In genomic region chr5:31015913-31016312, GRCm38 (mm10) we compare ENCODE assay signal across 22 mouse cellular contexts. TPM values are rescaled to one million over a fixed set of nuclear protein-coding genes. Genes with fewer than 3 reads are reported as not detected.
"Had no signal": no experiment of that assay in that cellular context is flagged by ENCODE, and none has a peak within 500 bp of the region (broad histone marks: within the 10 kb centered on the region; RNA-seq: fewer than 3 reads in every experiment).

No protein-coding gene starts in this region.

- DNase-seq: kidney, postnatal 25 days; layer of hippocampus, postnatal 36 days; liver, embryonic 13.5 days; lung, adult 2 months; lung, postnatal 14 days; lung, postnatal 4 days; midbrain, embryonic 14.5 days; thymus, adult 2 months; thymus, postnatal 14 days; thymus, postnatal 4 days had no signal

- H3K36me3 ChIP-seq: liver, embryonic 13.5 days had no signal

- H3K4me3 ChIP-seq: layer of hippocampus, adult 2 months; left cerebral cortex, adult 2 months; liver, embryonic 13.5 days had no signal

- H3K4me2 ChIP-seq: liver, embryonic 13.5 days; midbrain, embryonic 11.5 days had no signal

- H3K27me3 ChIP-seq: liver, embryonic 13.5 days had no signal

- H3K9me3 ChIP-seq: liver, embryonic 13.5 days had no signal

- H3K9ac ChIP-seq: liver, embryonic 13.5 days had no signal

- H3K4me1 ChIP-seq: liver, embryonic 13.5 days had no signal

- H3K27ac ChIP-seq: kidney, postnatal 0 days; layer of hippocampus, adult 2 months; left cerebral cortex, adult 2 months; liver, embryonic 13.5 days; stomach, postnatal 0 days had no signal

RNA-seq across cellular contexts. Expression of gene Tcf23, which starts 47.5 kb away (rescaled TPM):
- total RNA-seq: layer of hippocampus, postnatal 10 days; megakaryocyte progenitor cell, adult 5-6 weeks; megakaryocyte-erythroid progenitor cell, adult 5-6 weeks; midbrain, postnatal 0 days had no signal
- polyA plus RNA-seq: limb, embryonic 11.5 days; midbrain, embryonic 11.5 days; neural tube, embryonic 11.5 days; neural tube, embryonic 14.5 days had no signal
